Mouse (Mus musculus) hindbrain, embryonic 14.5 days (tissue): Measurements from ENCODE around the gene Gnptg. TPM values are rescaled to one million over a fixed set of nuclear protein-coding genes. Genes with fewer than 3 reads are reported as not detected.

Experiments
- ATAC-seq: fragments of 200-750 bp; cut with Nextera tagmentation; 2 replicates; pipeline ENCODE4 v1.8.0; 2017; ENCODE audit warnings: moderate number of reproducible peaks, mild to moderate bottlenecking, moderate TSS enrichment, moderate library complexity; ENCODE audit not compliant: low FRiP score
- DNase-seq: peaks from one replicate; pipeline ENCODE4 v3.0.0-alpha.2; 2015; ENCODE audit warnings: low spot score
- H3K27ac ChIP-seq: fragments of 300-500 bp; sonication (generic); 2 replicates; pipeline ENCODE4 v1.5.1; 2014; ENCODE audit warnings: mild to moderate bottlenecking, moderate library complexity
- H3K27me3 ChIP-seq: fragments of 300-500 bp; sonication (generic); 2 replicates; pipeline ENCODE4 v1.6.1; 2014; ENCODE audit warnings: mild to moderate bottlenecking, low read length, mixed read lengths; ENCODE audit not compliant: control insufficient read depth, insufficient read depth
- H3K36me3 ChIP-seq: fragments of 300-500 bp; sonication (generic); replicated peaks from 2 replicates; pipeline ENCODE4 v1.6.1; 2014; ENCODE audit not compliant: control insufficient read depth, insufficient read depth
- H3K4me1 ChIP-seq: fragments of 300-500 bp; sonication (generic); replicated peaks from 2 replicates; pipeline ENCODE4 v1.6.1; 2014; ENCODE audit warnings: antibody characterized with exemption, low read length, mixed read lengths; ENCODE audit not compliant: control insufficient read depth, insufficient read depth
- H3K4me2 ChIP-seq: fragments of 300-500 bp; sonication (generic); replicated peaks from 2 replicates; pipeline ENCODE4 v1.6.1; 2014; ENCODE audit warnings: mild to moderate bottlenecking, moderate library complexity
- H3K4me3 ChIP-seq: fragments of 300-500 bp; sonication (generic); replicated peaks from 2 replicates; pipeline ENCODE4 v1.5.1; 2014; ENCODE audit warnings: mild to moderate bottlenecking, low read length
- H3K9ac ChIP-seq: fragments of 300-500 bp; sonication (generic); 2 replicates; pipeline ENCODE4 v1.6.1; 2014
- H3K9me3 ChIP-seq: fragments of 300-500 bp; sonication (generic); 2 replicates; pipeline ENCODE4 v1.6.1; 2016; ENCODE audit warnings: low read length; ENCODE audit not compliant: control insufficient read depth
- WGBS: fragments of 180-500 bp; shearing (Covaris S2); extraction: QIAGEN DNeasy Blood & Tissue Kit; methylation state at CpG from one replicate; pipeline ENCODE4 v1.1.7; 2014; 5-methylcytosine and 5-hydroxymethylcytosine counted together
- polyA plus RNA-seq: library from polyadenylated mRNA; unstranded; fragments of >200 nt; fragmentation: Nextera tagmentation; extraction: Ambion mirVana; gene quantifications from 2 replicates; pipeline ENCODE4 v1.2.1, GENCODE M21; 2014

The Gnptg gene
- 90.5 and 91.1 TPM in 2 replicates for polyA plus RNA-seq

DNA sequence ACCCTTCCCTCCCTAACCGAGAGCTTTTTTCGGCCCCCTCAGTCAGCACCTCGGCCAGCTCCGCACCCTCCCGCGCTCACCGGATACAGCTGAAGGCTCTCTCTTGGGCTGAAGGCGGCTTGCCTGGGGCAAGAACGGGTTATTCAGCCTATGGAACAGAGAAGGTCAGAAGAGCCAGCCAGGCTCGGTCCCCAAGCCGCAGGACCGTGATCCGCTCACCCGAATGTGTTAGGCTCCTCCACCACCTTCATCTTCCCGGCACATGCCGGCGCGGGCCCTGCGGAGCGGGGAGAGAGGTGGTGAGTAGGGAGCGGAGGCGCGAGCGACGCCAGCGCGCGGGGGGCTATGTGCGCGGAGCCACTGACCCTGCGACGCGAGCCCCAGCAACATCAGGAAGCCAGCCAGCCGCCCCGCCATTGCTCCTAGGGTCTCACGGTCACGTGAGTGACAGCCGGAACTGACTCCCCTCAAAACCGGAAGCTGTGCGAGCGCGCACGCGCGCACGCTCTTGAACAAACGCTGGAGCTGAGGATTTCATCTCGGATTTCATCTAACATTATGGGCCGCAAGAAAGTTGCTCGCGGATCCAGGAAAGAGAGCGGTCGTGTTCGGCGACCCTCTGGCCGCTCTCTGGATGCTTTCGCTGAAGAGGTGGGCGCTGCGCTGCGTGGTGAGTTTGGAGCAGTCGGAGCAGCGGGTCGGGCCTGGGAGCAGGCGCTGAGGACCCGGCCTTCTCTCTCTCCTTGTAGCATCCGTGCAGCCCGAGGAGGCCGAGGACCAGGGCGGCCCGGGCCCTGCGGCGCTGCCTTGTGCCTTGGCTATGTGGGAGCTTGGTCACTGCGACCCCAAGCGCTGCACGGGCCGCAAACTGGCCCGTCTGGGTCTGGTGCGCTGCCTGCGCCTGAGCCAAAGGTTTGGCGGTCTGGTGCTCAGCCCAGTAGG, at the start of gene Gnptg, which contains the start of gene Tsr3:
TSS of gene Gnptg (minus strand) at position 430 of the 942 bp plus-strand sequence.
TSS of gene Tsr3 (plus strand) at position 476 of the 942 bp plus-strand sequence.
- Histone ChIP-seq H3K27ac (peak within 1 kb of the TSS; percentile 75), H3K9ac (peak within 1 kb of the TSS; percentile 74), H3K27me3 (no peaks in the 10 kb centered on the region), H3K9me3 (no peaks in the 10 kb centered on the region), H3K4me3 (peak within 1 kb of the TSS; percentile 65), H3K4me2 (peak within 1 kb of the TSS; percentile 98), H3K36me3 (peaks cover 48% of the 10 kb centered on the region), H3K4me1 (peaks cover 20% of the 10 kb centered on the region)
- DNase-seq = peak; percentile 91
- under 1% methylated on average over 78 of the region's 80 CpGs for WGBS
- ATAC-seq = peak; percentile 88

DNA sequence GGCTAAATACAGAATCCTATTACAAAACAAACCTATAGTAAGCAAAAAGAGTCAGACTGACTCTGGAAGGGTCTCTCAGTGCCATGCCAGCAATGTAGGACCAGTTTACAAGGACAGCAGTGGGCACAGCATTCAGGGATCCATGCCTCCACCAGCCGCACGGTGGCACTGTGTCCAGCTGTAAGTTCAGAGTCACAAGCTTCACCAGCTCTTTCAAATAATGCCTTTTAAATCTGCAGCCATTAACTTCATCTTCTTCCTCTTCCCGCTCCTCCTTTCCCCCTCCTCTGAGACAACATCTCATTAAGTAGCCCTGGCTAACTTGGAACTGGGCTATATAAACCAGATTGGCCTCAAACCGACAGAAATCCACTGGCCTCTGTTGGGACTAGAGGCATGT, 48.9 kb upstream of the Gnptg start:
- Histone ChIP-seq H3K4me2 (no peak overlapping the region), H3K9me3 (no peaks in the 10 kb centered on the region), H3K4me1 (no peaks in the 10 kb centered on the region), H3K27ac (no peak overlapping the region), H3K36me3 (no peaks in the 10 kb centered on the region), H3K27me3 (no peaks in the 10 kb centered on the region), H3K4me3 (no peak overlapping the region), H3K9ac (no peak overlapping the region)
- ATAC-seq (no peak), DNase-seq (peak; percentile 60)
- WGBS = 23% methylated on average over 4 of the region's 4 CpGs

DNA sequence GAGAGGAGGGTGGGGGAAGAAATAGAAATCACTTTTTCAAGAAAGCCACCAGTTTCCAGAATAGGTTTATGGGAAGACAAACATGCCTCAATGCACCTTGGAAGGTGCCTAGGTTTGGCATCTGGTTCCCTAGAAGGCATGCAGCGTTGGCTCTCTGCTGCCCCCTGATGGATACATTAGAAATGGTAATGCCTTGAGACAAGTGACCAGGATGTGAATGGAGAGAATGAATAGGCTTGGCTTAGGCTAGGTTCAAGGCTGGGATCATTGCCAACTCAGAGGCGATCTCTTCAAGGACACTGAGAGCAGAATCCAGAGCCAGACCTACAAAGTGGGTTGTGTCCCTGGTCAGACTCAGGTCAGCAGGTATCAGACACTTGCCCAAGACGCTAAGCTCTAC, 45.1 kb upstream of the Gnptg start:
- 17% methylated on average over 3 of the region's 3 CpGs for WGBS
- DNase-seq = peak; percentile 73
- Histone ChIP-seq H3K9ac (no peak overlapping the region), H3K27me3 (no peaks in the 10 kb centered on the region), H3K4me3 (no peak overlapping the region), H3K4me1 (no peaks in the 10 kb centered on the region), H3K4me2 (no peak overlapping the region), H3K36me3 (no peaks in the 10 kb centered on the region), H3K9me3 (no peaks in the 10 kb centered on the region), H3K27ac (no peak overlapping the region)
- no peak for ATAC-seq

DNA sequence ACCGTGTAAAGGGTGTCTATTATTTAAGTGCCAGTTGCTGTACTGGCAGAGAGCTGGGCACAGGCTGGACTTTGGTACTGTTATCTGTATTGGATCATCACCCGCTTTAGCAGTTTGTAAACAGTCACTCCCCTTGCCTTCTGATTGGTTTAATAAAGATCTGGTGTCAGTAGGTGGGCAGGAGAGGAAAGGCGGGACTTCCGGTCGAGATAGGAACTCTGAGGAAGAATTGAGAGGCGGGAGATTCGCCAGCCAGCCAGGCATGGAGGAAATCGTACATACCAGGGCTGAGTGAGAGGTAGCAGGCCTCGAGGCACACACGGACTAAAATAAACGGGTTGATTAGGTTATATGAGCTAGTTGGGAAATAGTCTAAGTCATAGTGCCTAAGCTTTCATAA, 42.2 kb upstream of the Gnptg start:
- no peaks in the 10 kb centered on the region for H3K9me3 ChIP-seq
- 48% methylated on average over 11 of the region's 11 CpGs for WGBS
- H3K9ac ChIP-seq = no peak overlapping the region
- ATAC-seq (no peak), DNase-seq (no peak)
- H3K27me3 ChIP-seq = no peaks in the 10 kb centered on the region
- H3K36me3 ChIP-seq = no peaks in the 10 kb centered on the region
- no peak overlapping the region for H3K4me2 ChIP-seq
- H3K27ac ChIP-seq = no peak overlapping the region
- no peaks in the 10 kb centered on the region for H3K4me1 ChIP-seq
- H3K4me3 ChIP-seq = no peak overlapping the region

DNA sequence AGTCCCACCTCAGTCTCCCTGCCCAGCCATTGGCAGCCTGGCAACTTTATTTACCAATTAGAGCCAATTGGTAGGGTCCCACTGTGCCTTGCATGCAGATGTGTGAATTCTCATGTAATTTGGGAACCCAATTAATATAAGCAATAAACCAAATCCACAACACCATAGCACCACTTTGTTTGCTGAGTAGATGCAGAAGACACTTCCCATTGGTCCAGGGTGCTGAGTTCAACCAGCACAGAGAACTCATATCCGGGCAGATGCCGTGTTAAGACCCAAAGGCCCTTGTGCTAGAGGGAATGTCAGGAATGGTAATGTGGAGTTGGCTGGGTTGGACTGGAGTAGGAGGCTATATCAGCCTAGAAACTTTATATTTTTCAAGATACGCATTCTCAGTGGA, 35.9 kb upstream of the Gnptg start:
- no peak for ATAC-seq
- Histone ChIP-seq H3K27ac (no peak overlapping the region), H3K36me3 (no peaks in the 10 kb centered on the region), H3K27me3 (no peaks in the 10 kb centered on the region), H3K9me3 (no peaks in the 10 kb centered on the region), H3K4me2 (no peak overlapping the region), H3K9ac (no peak overlapping the region), H3K4me1 (peaks cover 20% of the 10 kb centered on the region), H3K4me3 (no peak overlapping the region)
- WGBS = 94% methylated on average over 3 of the region's 3 CpGs
- no peak for DNase-seq

DNA sequence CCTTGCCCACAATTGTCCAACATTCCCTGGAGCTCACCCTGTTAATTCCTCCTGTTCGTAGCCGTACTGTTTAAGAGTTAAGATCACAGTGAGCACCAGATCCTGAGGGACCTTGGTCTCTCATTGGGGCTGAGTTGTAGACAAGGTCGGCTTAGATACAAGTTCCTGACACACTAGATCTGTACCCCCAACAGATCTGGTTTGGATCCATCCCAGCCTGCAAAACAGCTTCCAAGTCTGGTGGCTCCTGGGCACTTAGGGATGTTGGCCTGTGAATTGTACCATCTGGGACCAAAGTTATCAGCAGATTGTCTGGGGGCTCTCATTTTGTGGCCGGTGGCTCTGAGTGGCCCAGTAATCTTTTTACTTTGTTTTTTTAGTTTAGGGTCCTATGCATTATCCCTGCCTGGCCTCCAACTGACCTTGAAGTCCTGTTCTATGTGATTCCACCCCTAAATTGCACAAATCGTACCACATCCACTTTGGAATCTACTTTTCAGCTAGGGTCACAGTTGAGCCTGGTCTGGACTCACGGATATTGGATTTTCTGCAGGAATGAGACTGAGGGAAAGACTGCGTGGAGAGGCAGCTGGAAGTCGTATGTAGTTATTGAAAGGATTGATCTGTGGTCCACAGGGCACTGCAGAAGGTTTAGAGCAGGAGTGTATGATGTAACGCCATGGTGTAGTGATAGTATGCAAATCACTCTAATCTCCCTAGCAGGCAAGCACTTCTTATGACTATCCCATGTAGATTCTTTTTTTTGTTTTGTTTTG, 34.8 kb upstream of the Gnptg start, which contains the start of gene Ube2i:
TSS of gene Ube2i (minus strand) at position 52 of the 776 bp plus-strand sequence.
- Histone ChIP-seq H3K9me3 (no peaks in the 10 kb centered on the region), H3K27ac (peak within 1 kb of the TSS; percentile 98), H3K9ac (peak within 1 kb of the TSS; percentile 98), H3K27me3 (no peaks in the 10 kb centered on the region), H3K4me1 (peaks cover 30% of the 10 kb centered on the region), H3K4me3 (peak within 1 kb of the TSS; percentile 83), H3K4me2 (peak within 1 kb of the TSS; percentile 39), H3K36me3 (no peaks in the 10 kb centered on the region)
- DNase-seq = no peak
- ATAC-seq = no peak
- WGBS = 83% methylated on average over 9 of the region's 9 CpGs

DNA sequence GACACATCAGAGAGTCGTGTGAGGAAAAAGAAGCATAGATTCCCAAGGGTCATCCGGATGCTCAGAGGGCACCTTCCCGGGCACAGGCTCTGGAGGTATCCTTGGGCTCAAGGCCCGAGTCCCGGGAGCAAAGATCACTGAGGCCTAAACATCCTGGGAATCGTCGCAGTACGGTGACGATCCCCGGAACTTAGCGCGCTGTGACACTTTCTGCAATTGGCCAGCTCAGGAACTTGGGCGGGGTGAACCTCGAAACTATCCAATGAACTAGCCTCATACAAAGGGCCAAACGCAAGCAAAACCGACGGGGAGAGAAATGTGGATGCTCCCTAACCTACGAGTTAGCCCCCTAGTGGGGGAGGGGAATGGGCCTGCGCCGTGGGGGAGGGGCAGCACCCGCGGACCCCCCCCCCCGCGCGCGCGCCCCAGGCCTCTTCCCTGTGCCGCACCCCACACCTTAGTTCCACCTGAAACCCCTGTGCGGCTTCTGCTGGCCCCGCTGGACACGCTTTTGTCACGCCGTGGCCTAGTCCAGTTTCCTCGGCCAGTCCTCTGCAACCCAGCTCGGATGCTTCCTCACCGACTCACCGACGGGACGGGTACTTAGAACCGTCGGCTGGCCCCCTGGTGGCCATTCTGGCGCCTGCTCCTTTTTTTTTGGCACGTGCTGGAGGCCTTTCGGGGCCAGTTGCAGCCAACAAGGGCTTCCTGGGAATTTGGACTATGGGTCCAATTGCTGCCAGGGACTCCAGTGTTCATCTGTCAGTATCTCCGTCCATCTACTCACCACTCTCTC, 34.0 kb upstream of the Gnptg start:
- H3K9me3 ChIP-seq = no peaks in the 10 kb centered on the region
- peak overlapping the region; percentile 98 for H3K27ac ChIP-seq
- under 1% methylated on average over 40 of the region's 45 CpGs for WGBS
- peaks cover 31% of the 10 kb centered on the region for H3K4me1 ChIP-seq
- H3K4me2 ChIP-seq = peak overlapping the region; percentile 39
- H3K4me3 ChIP-seq = peak overlapping the region; percentile 83
- DNase-seq (peak; percentile 99), ATAC-seq (peak; percentile 89)
- H3K9ac ChIP-seq = peak overlapping the region; percentile 98
- H3K36me3 ChIP-seq = peaks cover 8% of the 10 kb centered on the region
- H3K27me3 ChIP-seq = no peaks in the 10 kb centered on the region

DNA sequence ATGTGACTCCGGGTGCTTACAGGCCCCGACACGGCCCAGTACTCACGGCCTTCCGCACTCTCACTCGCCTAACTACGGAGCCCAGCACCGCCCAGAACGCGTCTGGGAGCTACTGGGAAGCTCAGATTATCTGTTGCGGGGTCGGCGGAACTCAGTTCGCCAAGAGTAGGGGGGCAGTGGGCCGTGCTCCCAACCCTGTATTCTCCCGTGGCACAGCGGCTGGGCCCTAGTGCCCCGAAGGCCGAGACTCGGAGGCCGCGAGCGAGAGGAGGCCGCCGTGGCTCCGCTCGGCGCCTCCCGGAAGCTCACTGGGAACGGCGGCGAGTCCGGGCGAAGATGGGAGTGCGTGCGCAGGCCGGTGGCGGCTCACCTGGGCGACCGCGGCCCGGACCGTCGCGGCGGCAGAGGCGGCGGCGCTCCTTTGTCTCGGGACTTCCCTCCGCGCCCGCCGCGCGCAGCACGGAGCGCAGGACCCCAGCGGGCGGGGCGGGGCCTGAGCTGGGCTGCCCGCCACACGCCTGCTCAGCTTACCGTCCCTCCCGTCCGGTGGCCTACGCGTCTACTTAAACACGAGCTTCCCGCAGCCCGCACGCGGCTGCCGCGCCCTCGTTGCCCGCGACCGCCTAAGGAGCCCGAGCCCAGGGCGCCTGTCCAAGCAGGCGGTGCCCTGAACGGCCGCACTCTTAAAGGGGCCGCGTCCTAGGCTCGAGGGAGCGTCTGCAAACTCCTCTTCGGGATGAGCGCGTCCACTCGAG, 33.2 kb upstream of the Gnptg start:
- ATAC-seq (peak; percentile 90), DNase-seq (peak; percentile 85)
- under 1% methylated on average over 60 of the region's 92 CpGs for WGBS
- Histone ChIP-seq H3K27me3 (no peaks in the 10 kb centered on the region), H3K4me2 (peak overlapping the region; percentile 88), H3K27ac (peak overlapping the region; percentile 98), H3K36me3 (peaks cover 16% of the 10 kb centered on the region), H3K9ac (peak overlapping the region; percentile 98), H3K4me1 (peaks cover 31% of the 10 kb centered on the region), H3K4me3 (peak overlapping the region; percentile 83), H3K9me3 (no peaks in the 10 kb centered on the region)
